Mouse (Mus musculus): ENCODE measurements around the gene Pi16.

Gene Pi16

GRCm38 (mm10) chr17:29356479-29356856 is 39.0 kb downstream of the Pi16 start:
- DNase-seq (ENCODE audit: extremely low spot score, low spot score), result peak; percentile 79

GRCm38 (mm10) chr17:29356882-29357281 is 39.4 kb downstream of the Pi16 start:
- DNase-seq (ENCODE audit: extremely low spot score, low spot score), result no peak

GRCm38 (mm10) chr17:29358928-29359327 is 41.4 kb downstream of the Pi16 start:
- DNase-seq (ENCODE audit: extremely low spot score, low spot score), result no peak

- no peak for DNase-seq (ENCODE audit: extremely low spot score, low spot score)
Measured at GRCm38 (mm10) chr17:29360761-29361221, 43.3 kb downstream of the Pi16 start, which contains the start of gene Fgd2. Gene Fgd2, plus strand, starts transcription at chr17:29360914.

- DNase-seq (ENCODE audit: extremely low spot score, low spot score), result peak; percentile 33
Measured at GRCm38 (mm10) chr17:29361982-29362691, 44.7 kb downstream of the Pi16 start.

- DNase-seq (ENCODE audit: extremely low spot score, low spot score), result no peak
Measured at GRCm38 (mm10) chr17:29363109-29363508, 45.6 kb downstream of the Pi16 start.

GRCm38 (mm10) chr17:29365105-29365621 is 47.7 kb downstream of the Pi16 start:
- DNase-seq (ENCODE audit: extremely low spot score, low spot score), result no peak

- no peak for DNase-seq (ENCODE audit: extremely low spot score, low spot score)
Measured at GRCm38 (mm10) chr17:29368726-29369125, 51.2 kb downstream of the Pi16 start.

GRCm38 (mm10) chr17:29370984-29371723 is 53.7 kb downstream of the Pi16 start:
- peak; percentile 95 for DNase-seq (ENCODE audit: extremely low spot score, low spot score)

GRCm38 (mm10) chr17:29375871-29376270 is 58.4 kb downstream of the Pi16 start:
- no peak for DNase-seq (ENCODE audit: extremely low spot score, low spot score)

GRCm38 (mm10) chr17:29378056-29378455 is 60.6 kb downstream of the Pi16 start:
- DNase-seq (ENCODE audit: extremely low spot score, low spot score), result no peak

Data from neural tube, embryonic 10.5 days (tissue).